In the genomic region with DNA sequence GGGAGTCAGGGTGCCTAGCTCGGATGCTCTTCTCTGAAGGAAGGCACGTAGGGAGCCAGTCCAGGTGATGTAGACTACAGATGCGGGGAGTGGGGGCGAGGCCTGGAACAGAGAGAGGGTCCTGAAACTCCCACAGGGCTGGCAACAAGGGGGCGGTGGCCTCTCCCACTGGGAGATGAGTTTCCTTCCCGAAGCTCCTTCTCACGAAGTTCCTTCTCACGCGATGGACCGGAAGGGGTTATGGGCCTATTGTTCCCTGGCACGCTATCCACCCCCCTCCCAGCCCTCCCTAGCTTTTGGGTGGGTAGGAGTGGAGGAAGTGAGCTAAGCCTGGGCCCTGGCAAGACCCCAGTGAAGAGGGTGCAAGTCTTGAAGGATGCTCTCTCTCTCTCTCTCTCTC, we compare ENCODE assay signal across 34 mouse cellular contexts. TPM values are rescaled to one million over a fixed set of nuclear protein-coding genes. Genes with fewer than 3 reads are reported as not detected.
A peak's percentile ranks its signal among the peaks of the same experiment; 100 is the strongest.
DNase-seq lines count a peak whose midpoint lies in the region; ATAC-seq and TF ChIP-seq lines count a peak whose summit lies in the region.
"Had no signal": no experiment of that assay in that cellular context is flagged by ENCODE, and none has a peak within 500 bp of the region (broad histone marks: within the 10 kb centered on the region; RNA-seq: fewer than 3 reads in every experiment).

No protein-coding gene starts in this region.

- no peak overlapping the region for H3K27ac ChIP-seq in intestine, embryonic 16.5 days (ENCODE audit: low read length)
- no peak overlapping the region for H3K27ac ChIP-seq in intestine, postnatal 0 days (ENCODE audit: low read depth, low read length)
- peak overlapping the region; percentile 73 for H3K27ac ChIP-seq in brown adipose tissue, adult 24 weeks (replicated peaks; ENCODE audit: low read depth, low read length)
- H3K27ac ChIP-seq in forebrain, embryonic 16.5 days (ENCODE audit: low read length), result no peak overlapping the region
- no peak overlapping the region for H3K27ac ChIP-seq in midbrain, embryonic 15.5 days
- H3K27ac ChIP-seq: heart, embryonic 10.5 days; heart, embryonic 15.5 days; hindbrain, embryonic 13.5 days; kidney, embryonic 15.5 days; layer of hippocampus, adult 2 months; left cerebral cortex, adult 2 months; limb, embryonic 12.5 days; liver, embryonic 12.5 days; stomach, postnatal 0 days had no signal

- H3K4me2 ChIP-seq in intestine, embryonic 16.5 days (ENCODE audit: low read depth, low read length), result no peak overlapping the region
- H3K4me2 ChIP-seq in intestine, postnatal 0 days (replicated peaks; ENCODE audit: low read depth), result no peak overlapping the region; the same call in 1 of the 2 replicates
- no peak overlapping the region for H3K4me2 ChIP-seq in forebrain, embryonic 16.5 days (ENCODE audit: low read length)
- no peak overlapping the region for H3K4me2 ChIP-seq in midbrain, embryonic 15.5 days
- H3K4me2 ChIP-seq: heart, embryonic 15.5 days; hindbrain, embryonic 13.5 days; kidney, embryonic 15.5 days; limb, embryonic 12.5 days; liver, embryonic 12.5 days had no signal

- 63% methylated on average over 11 of the region's 11 CpGs for WGBS in intestine, embryonic 16.5 days
- 75% methylated on average over 11 of the region's 11 CpGs for whole genome bisulfite sequencing in intestine, postnatal 0 days
- 62% methylated on average over 11 of the region's 11 CpGs for WGBS in forebrain, embryonic 16.5 days
- 54% methylated on average over 11 of the region's 11 CpGs for WGBS in midbrain, embryonic 15.5 days

- peaks cover 10% of the 10 kb centered on the region for H3K4me1 ChIP-seq in intestine, embryonic 16.5 days (ENCODE audit: control insufficient read depth, insufficient read depth, low read length)
- H3K4me1 ChIP-seq in intestine, postnatal 0 days (replicated peaks; ENCODE audit: control insufficient read depth, insufficient read depth, low read length), result peaks cover 9% of the 10 kb centered on the region; the same call in 1 of the 2 replicates
- peaks cover 10% of the 10 kb centered on the region for H3K4me1 ChIP-seq in brown adipose tissue, adult 24 weeks (ENCODE audit: control insufficient read depth, insufficient read depth, insufficient read length, low read length)
- H3K4me1 ChIP-seq in forebrain, embryonic 16.5 days (replicated peaks; ENCODE audit: control insufficient read depth, insufficient read depth, low read length), result no peaks in the 10 kb centered on the region
- H3K4me1 ChIP-seq in midbrain, embryonic 15.5 days, result no peaks in the 10 kb centered on the region
- H3K4me1 ChIP-seq: heart, embryonic 15.5 days; hindbrain, embryonic 13.5 days; kidney, embryonic 15.5 days; limb, embryonic 12.5 days had no signal

- no peaks in the 10 kb centered on the region for H3K36me3 ChIP-seq in intestine, embryonic 16.5 days (ENCODE audit: control insufficient read depth, insufficient read depth, low read length)
- no peaks in the 10 kb centered on the region for H3K36me3 ChIP-seq in intestine, postnatal 0 days (ENCODE audit: control insufficient read depth, insufficient read depth)
- H3K36me3 ChIP-seq in forebrain, embryonic 16.5 days (ENCODE audit: control insufficient read depth, insufficient read depth), result no peaks in the 10 kb centered on the region
- no peaks in the 10 kb centered on the region for H3K36me3 ChIP-seq in midbrain, embryonic 15.5 days (replicated peaks)
- H3K36me3 ChIP-seq: heart, embryonic 10.5 days; heart, embryonic 15.5 days; hindbrain, embryonic 13.5 days; kidney, embryonic 15.5 days; limb, embryonic 12.5 days; liver, embryonic 12.5 days had no signal

- H3K27me3 ChIP-seq in intestine, embryonic 16.5 days (replicated peaks; ENCODE audit: control insufficient read depth, insufficient read depth, low read length), result no peaks in the 10 kb centered on the region
- no peaks in the 10 kb centered on the region for H3K27me3 ChIP-seq in intestine, postnatal 0 days (replicated peaks; ENCODE audit: control insufficient read depth, insufficient read depth, low read length)
- no peaks in the 10 kb centered on the region for H3K27me3 ChIP-seq in forebrain, embryonic 16.5 days (replicated peaks; ENCODE audit: control insufficient read depth, insufficient read depth, low read length)
- 0 out of 2 replicates have a peak, but pooled peaks cover 2% of the 10 kb centered on the region for H3K27me3 ChIP-seq in midbrain, embryonic 15.5 days (replicated peaks)
- H3K27me3 ChIP-seq: heart, embryonic 15.5 days; hindbrain, embryonic 13.5 days; kidney, embryonic 15.5 days; limb, embryonic 12.5 days had no signal

- no peak; the same call in 1 of the 2 replicates for ATAC-seq in intestine, embryonic 16.5 days
- no peak for ATAC-seq in intestine, postnatal 0 days
- ATAC-seq in forebrain, embryonic 16.5 days, result no peak
- no peak for ATAC-seq in midbrain, embryonic 15.5 days (replicated peaks)
- ATAC-seq: liver, embryonic 12.5 days; liver, postnatal 0 days had no signal

- no peaks in the 10 kb centered on the region for H3K9me3 ChIP-seq in intestine, embryonic 16.5 days (ENCODE audit: control insufficient read depth, low read length)
- H3K9me3 ChIP-seq in intestine, postnatal 0 days (ENCODE audit: control insufficient read depth), result no peaks in the 10 kb centered on the region
- no peaks in the 10 kb centered on the region for H3K9me3 ChIP-seq in forebrain, embryonic 16.5 days (ENCODE audit: control insufficient read depth, low read length)
- no peaks in the 10 kb centered on the region for H3K9me3 ChIP-seq in midbrain, embryonic 15.5 days
- H3K9me3 ChIP-seq: heart, embryonic 10.5 days; heart, embryonic 15.5 days; hindbrain, embryonic 13.5 days; kidney, embryonic 15.5 days; limb, embryonic 12.5 days; liver, embryonic 12.5 days had no signal

- TF ChIP-seq CTCF in intestine, postnatal 0 days (IDR thresholded peaks at IDR 0.05; ENCODE audit: low read depth), result no peak

- peak overlapping the region; percentile 29; the same call in 1 of the 2 replicates for H3K9ac ChIP-seq in intestine, embryonic 16.5 days (ENCODE audit: low read depth, low read length)
- no peak overlapping the region for H3K9ac ChIP-seq in intestine, postnatal 0 days (ENCODE audit: low read depth, low read length)
- H3K9ac ChIP-seq in forebrain, embryonic 16.5 days (replicated peaks; ENCODE audit: low read depth, low read length), result no peak overlapping the region
- H3K9ac ChIP-seq in midbrain, embryonic 15.5 days, result no peak overlapping the region
- H3K9ac ChIP-seq: heart, embryonic 15.5 days; hindbrain, embryonic 13.5 days; kidney, embryonic 15.5 days; limb, embryonic 12.5 days; liver, embryonic 12.5 days; liver, postnatal 0 days had no signal

- peak; percentile 55 to 76 for DNase-seq in lung, adult 18-20 months
- peak; percentile 88 for DNase-seq in lung, postnatal 10 days
- DNase-seq in urinary bladder, adult 18-20 months (ENCODE audit: low spot score in 2 of 2), result no peak
- DNase-seq: adrenal gland, adult 2 months; adrenal gland, postnatal 36 days; B cell, adult 2 months; cerebellum, adult 2 months; cerebellum, postnatal 14 days; gastrocnemius, postnatal 14 days; heart, postnatal 4 days; liver, postnatal 0 days; midbrain, embryonic 14.5 days; right cerebral cortex, postnatal 25 days; thymus, adult 18-20 months had no signal

- H3K4me3 ChIP-seq in intestine, embryonic 16.5 days (ENCODE audit: low read length), result no peak overlapping the region
- no peak overlapping the region for H3K4me3 ChIP-seq in intestine, postnatal 0 days (ENCODE audit: low read depth, low read length)
- H3K4me3 ChIP-seq in brown adipose tissue, adult 24 weeks (ENCODE audit: insufficient read depth, low read depth, low read length), result no peak overlapping the region
- no peak overlapping the region for H3K4me3 ChIP-seq in forebrain, embryonic 16.5 days (replicated peaks; ENCODE audit: low read length)
- no peak overlapping the region for H3K4me3 ChIP-seq in midbrain, embryonic 15.5 days
- H3K4me3 ChIP-seq: erythroblast, embryonic 14.5 days; heart, embryonic 10.5 days; heart, embryonic 15.5 days; hindbrain, embryonic 13.5 days; kidney, embryonic 15.5 days; layer of hippocampus, adult 2 months; left cerebral cortex, adult 2 months; limb, embryonic 12.5 days; liver, embryonic 12.5 days had no signal

RNA-seq across cellular contexts. Expression of gene Csk, which starts 14.4 kb away (rescaled TPM):
- polyA plus RNA-seq in intestine, embryonic 16.5 days (2015; fragmentation: Nextera tagmentation; extraction: Ambion mirVana), result 35.9 and 36.6 TPM in 2 replicates
- polyA plus RNA-seq in intestine, postnatal 0 days (2015; fragmentation: Nextera tagmentation; extraction: Ambion mirVana), result 18.7 and 21.9 TPM in 2 replicates
- 16.3 and 16.8 TPM in 2 replicates for polyA plus RNA-seq in brown adipose tissue, adult 24 weeks (2012; ENCODE audit: insufficient read depth, insufficient read length, missing spikeins)
- polyA plus RNA-seq in forebrain, embryonic 16.5 days (2015; fragmentation: Nextera tagmentation; extraction: Ambion mirVana), result 38.5 and 39.6 TPM in 2 replicates
- 36.8 and 39.9 TPM in 2 replicates for polyA plus RNA-seq in midbrain, embryonic 15.5 days (2015; fragmentation: Nextera tagmentation; extraction: Ambion mirVana)

RNA-seq across cellular contexts. Expression of gene Cyp1a2, which starts 15.7 kb away (rescaled TPM):
- not detected in 2 replicates for polyA plus RNA-seq in intestine, embryonic 16.5 days (2015; fragmentation: Nextera tagmentation; extraction: Ambion mirVana)
- polyA plus RNA-seq in intestine, postnatal 0 days (2015; fragmentation: Nextera tagmentation; extraction: Ambion mirVana), result not detected in 2 replicates
- polyA plus RNA-seq in brown adipose tissue, adult 24 weeks (2012; ENCODE audit: insufficient read depth, insufficient read length, missing spikeins), result not detected in 2 replicates
- polyA plus RNA-seq in forebrain, embryonic 16.5 days (2015; fragmentation: Nextera tagmentation; extraction: Ambion mirVana), result not detected in 2 replicates
- polyA plus RNA-seq in midbrain, embryonic 15.5 days (2015; fragmentation: Nextera tagmentation; extraction: Ambion mirVana), result not detected in 2 replicates
- polyA plus RNA-seq: brain, embryonic 14.5 days; cerebellum, adult 2 months; cortical plate, adult 2 months; embryonic facial prominence, embryonic 14.5 days; erythroblast, embryonic 14.5 days; forebrain, embryonic 11.5 days; heart, embryonic 10.5 days; heart, embryonic 15.5 days; hindbrain, embryonic 13.5 days; kidney, embryonic 15.5 days; limb, embryonic 12.5 days; liver, embryonic 12.5 days; midbrain, embryonic 14.5 days; neural tube, embryonic 11.5 days; stomach, postnatal 0 days had no signal

RNA-seq across cellular contexts. Expression of gene Cyp1a1, which starts 19.9 kb away (rescaled TPM):
- not detected in 2 replicates for polyA plus RNA-seq in intestine, embryonic 16.5 days (2015; fragmentation: Nextera tagmentation; extraction: Ambion mirVana)
- polyA plus RNA-seq in intestine, postnatal 0 days (2015; fragmentation: Nextera tagmentation; extraction: Ambion mirVana), result 0.05 and 0.09 TPM in 2 replicates
- polyA plus RNA-seq in brown adipose tissue, adult 24 weeks (2012; ENCODE audit: insufficient read depth, insufficient read length, missing spikeins), result 2.6 and 4.5 TPM in 2 replicates
- polyA plus RNA-seq in forebrain, embryonic 16.5 days (2015; fragmentation: Nextera tagmentation; extraction: Ambion mirVana), result 0.12 and 0.18 TPM in 2 replicates
- 0.17 TPM in 1 of 2 replicates, not detected in the other for polyA plus RNA-seq in midbrain, embryonic 15.5 days (2015; fragmentation: Nextera tagmentation; extraction: Ambion mirVana)
- polyA plus RNA-seq: erythroblast, embryonic 14.5 days; forebrain, embryonic 11.5 days; heart, embryonic 10.5 days; heart, embryonic 15.5 days; limb, embryonic 12.5 days; neural tube, embryonic 11.5 days had no signal

RNA-seq across cellular contexts. Expression of gene Edc3, which starts 40.5 kb away (rescaled TPM):
- 27.6 and 28.4 TPM in 2 replicates for polyA plus RNA-seq in intestine, embryonic 16.5 days (2015; fragmentation: Nextera tagmentation; extraction: Ambion mirVana)
- polyA plus RNA-seq in intestine, postnatal 0 days (2015; fragmentation: Nextera tagmentation; extraction: Ambion mirVana), result 12.3 and 14.2 TPM in 2 replicates
- polyA plus RNA-seq in brown adipose tissue, adult 24 weeks (2012; ENCODE audit: insufficient read depth, insufficient read length, missing spikeins), result 4.4 and 5.7 TPM in 2 replicates
- 37.0 and 39.2 TPM in 2 replicates for polyA plus RNA-seq in forebrain, embryonic 16.5 days (2015; fragmentation: Nextera tagmentation; extraction: Ambion mirVana)
- 35.7 and 36.8 TPM in 2 replicates for polyA plus RNA-seq in midbrain, embryonic 15.5 days (2015; fragmentation: Nextera tagmentation; extraction: Ambion mirVana)

RNA-seq across cellular contexts. Expression of gene Lman1l, which starts 47.2 kb away (rescaled TPM):
- polyA plus RNA-seq in intestine, embryonic 16.5 days (2015; fragmentation: Nextera tagmentation; extraction: Ambion mirVana), result not detected in 2 replicates
- polyA plus RNA-seq in intestine, postnatal 0 days (2015; fragmentation: Nextera tagmentation; extraction: Ambion mirVana), result not detected in 2 replicates
- polyA plus RNA-seq in brown adipose tissue, adult 24 weeks (2012; ENCODE audit: insufficient read depth, insufficient read length, missing spikeins), result not detected in 2 replicates
- not detected in 2 replicates for polyA plus RNA-seq in forebrain, embryonic 16.5 days (2015; fragmentation: Nextera tagmentation; extraction: Ambion mirVana)
- polyA plus RNA-seq in midbrain, embryonic 15.5 days (2015; fragmentation: Nextera tagmentation; extraction: Ambion mirVana), result not detected in 2 replicates
- polyA plus RNA-seq: adrenal gland, adult 2 months; cerebellum, adult 2 months; cortical plate, adult 2 months; embryonic facial prominence, embryonic 14.5 days; erythroblast, embryonic 14.5 days; forebrain, embryonic 11.5 days; heart, embryonic 10.5 days; heart, embryonic 15.5 days; hindbrain, embryonic 13.5 days; kidney, embryonic 15.5 days; limb, embryonic 12.5 days; liver, embryonic 12.5 days; liver, postnatal 0 days; midbrain, embryonic 14.5 days; neural tube, embryonic 11.5 days; stomach, postnatal 0 days had no signal

Comparison
In these comparisons a context has a peak if more than half of its experiments do, and no peak if none do; other contexts are left out.
1. DNase-seq: peak in lung, adult 18-20 months (2 of 2) and lung, postnatal 10 days (single experiment); none in urinary bladder, adult 18-20 months (0 of 2).